Mouse (Mus musculus): ENCODE results near the gene Kcnj15.

DNA sequence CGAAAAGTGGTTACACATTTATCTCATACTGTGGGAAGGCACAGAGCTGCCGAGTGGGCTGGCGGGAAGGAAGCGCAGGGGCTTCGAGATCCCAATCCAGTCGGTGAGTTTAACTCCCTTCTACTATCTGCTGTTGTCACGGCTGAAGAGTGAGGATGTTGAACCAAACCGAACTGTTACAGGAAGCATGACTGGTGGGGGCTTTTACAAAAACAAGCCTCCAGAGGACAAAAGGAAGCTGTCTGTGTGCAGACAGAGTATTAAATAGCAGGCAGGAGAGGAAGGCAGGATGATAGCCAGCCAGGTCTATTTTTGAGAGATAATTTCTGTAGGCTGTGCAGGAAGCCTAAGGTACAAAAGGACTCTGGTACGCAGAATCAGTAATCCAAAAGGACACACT is 46.3 kb downstream of the Kcnj15 start:
- TF ChIP-seq CTCF (IDR thresholded peaks at IDR 0.05; ENCODE audit: borderline replicate concordance, insufficient read depth, low read depth, low read length) (no peak), POLR2A (IDR thresholded peaks at IDR 0.05; ENCODE audit: borderline replicate concordance, insufficient read depth, low read length) (no peak)

All from cerebellum, adult 2 months (tissue).